Mouse (Mus musculus): ENCODE measurements around the gene Tsg101.

GRCm38 (mm10) chr7:46840326-46840725, 79.4 kb downstream of the Tsg101 start:
- no peak for TF ChIP-seq EP300 (IDR thresholded peaks at IDR 0.05)
- no peak for TF ChIP-seq CTCF (IDR thresholded peaks at IDR 0.05)
